Mouse (Mus musculus): ENCODE data around the gene Ak9. TPM values are rescaled to one million over a fixed set of nuclear protein-coding genes. Genes with fewer than 3 reads are reported as not detected.

The Ak9 gene
- total and polyA plus RNA-seq, 3 experiments, result not detected

DNA sequence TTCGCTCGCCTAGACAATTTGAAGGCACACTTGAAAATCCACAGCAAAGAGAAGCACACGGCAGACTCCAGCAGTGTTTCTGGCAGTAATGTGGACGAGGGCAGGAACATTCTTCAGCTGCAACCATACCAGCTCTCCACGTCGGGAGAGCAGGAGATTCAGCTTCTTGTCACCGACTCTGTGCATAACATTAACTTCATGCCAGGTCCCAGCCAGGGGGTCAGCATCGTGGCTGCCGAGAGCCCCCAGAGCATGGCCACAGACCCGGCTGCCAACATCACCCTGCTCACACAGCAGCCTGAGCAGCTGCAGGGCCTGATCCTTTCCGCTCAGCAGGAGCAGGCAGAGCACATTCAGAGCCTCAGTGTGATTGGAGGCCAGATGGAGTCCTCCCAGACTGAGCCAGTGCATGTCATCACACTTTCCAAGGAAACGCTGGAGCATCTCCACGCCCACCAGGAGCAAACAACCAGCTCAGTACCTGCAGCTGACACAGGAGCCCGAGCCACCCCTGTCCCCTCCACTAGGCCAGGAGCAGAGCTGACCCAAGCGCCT, 160.7 kb downstream of the Ak9 start:
- Histone ChIP-seq H3K9me3 (replicated peaks) (no peaks in the 10 kb centered on the region), H3K4me3 (ENCODE audit: low read depth, low read length) (no peak overlapping the region), H3K4me1 (ENCODE audit: insufficient read depth, low read depth, low read length) (peaks cover 3% of the 10 kb centered on the region; the same call in 1 of the 2 replicates), H3K27me3 (ENCODE audit: insufficient read depth, low read length) (no peaks in the 10 kb centered on the region), H3K36me3 (replicated peaks) (peaks cover 69% of the 10 kb centered on the region)
- TF ChIP-seq TAL1 (conservative IDR thresholded peaks at IDR 0.05; ENCODE audit: low read depth, low read length) (no peak), GATA1 (IDR thresholded peaks at IDR 0.05; ENCODE audit: borderline replicate concordance, low read length) (no peak), CTCF (IDR thresholded peaks at IDR 0.05; ENCODE audit: low read depth, low read length) (no peak), POLR2AphosphoS5 (IDR thresholded peaks at IDR 0.05; ENCODE audit: insufficient replicate concordance, low read depth, low read length) (no peak), GATA2 (IDR thresholded peaks at IDR 0.05; ENCODE audit: borderline replicate concordance, low read depth, low read length) (no peak)
- DNase-seq (ENCODE audit: low spot score), result no peak
- no peak for ATAC-seq (ENCODE audit: extremely low read depth, insufficient number of reproducible peaks, low FRiP score, poor library complexity, severe bottlenecking)

DNA sequence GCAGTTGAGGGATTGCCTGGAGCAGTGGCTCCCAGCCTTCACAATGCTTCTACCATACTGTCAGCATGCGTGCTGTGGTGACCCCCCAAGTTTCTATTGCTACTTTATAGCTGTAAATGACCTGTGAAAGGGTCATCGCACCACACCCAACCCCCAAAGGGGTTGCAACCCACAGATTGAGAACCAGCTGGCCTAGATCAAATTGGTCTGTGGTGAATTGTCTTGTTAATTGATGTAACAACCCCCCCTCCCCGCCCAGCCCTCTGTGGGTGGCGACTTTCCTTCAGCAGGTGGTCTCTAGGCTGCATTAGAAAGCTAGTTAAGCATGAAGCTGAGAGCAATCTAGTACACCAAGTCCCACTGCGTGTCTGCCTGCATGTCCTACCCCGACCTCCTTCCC, 163.5 kb downstream of the Ak9 start:
- DNase-seq (ENCODE audit: low spot score), result no peak
- TF ChIP-seq GATA1 (IDR thresholded peaks at IDR 0.05; ENCODE audit: borderline replicate concordance, low read length) (no peak), TAL1 (conservative IDR thresholded peaks at IDR 0.05; ENCODE audit: low read depth, low read length) (no peak), POLR2AphosphoS5 (IDR thresholded peaks at IDR 0.05; ENCODE audit: insufficient replicate concordance, low read depth, low read length) (no peak), GATA2 (IDR thresholded peaks at IDR 0.05; ENCODE audit: borderline replicate concordance, low read depth, low read length) (no peak), CTCF (IDR thresholded peaks at IDR 0.05; ENCODE audit: low read depth, low read length) (no peak)
- no peaks in the 10 kb centered on the region for H3K27me3 ChIP-seq (ENCODE audit: insufficient read depth, low read length)
- H3K36me3 ChIP-seq (replicated peaks), result peaks cover 40% of the 10 kb centered on the region
- ATAC-seq (ENCODE audit: extremely low read depth, insufficient number of reproducible peaks, low FRiP score, poor library complexity, severe bottlenecking), result no peak
- H3K4me1 ChIP-seq (ENCODE audit: insufficient read depth, low read depth, low read length), result peaks cover 12% of the 10 kb centered on the region
- H3K4me3 ChIP-seq (ENCODE audit: low read depth, low read length), result no peak overlapping the region
- H3K9me3 ChIP-seq (replicated peaks), result no peaks in the 10 kb centered on the region

DNA sequence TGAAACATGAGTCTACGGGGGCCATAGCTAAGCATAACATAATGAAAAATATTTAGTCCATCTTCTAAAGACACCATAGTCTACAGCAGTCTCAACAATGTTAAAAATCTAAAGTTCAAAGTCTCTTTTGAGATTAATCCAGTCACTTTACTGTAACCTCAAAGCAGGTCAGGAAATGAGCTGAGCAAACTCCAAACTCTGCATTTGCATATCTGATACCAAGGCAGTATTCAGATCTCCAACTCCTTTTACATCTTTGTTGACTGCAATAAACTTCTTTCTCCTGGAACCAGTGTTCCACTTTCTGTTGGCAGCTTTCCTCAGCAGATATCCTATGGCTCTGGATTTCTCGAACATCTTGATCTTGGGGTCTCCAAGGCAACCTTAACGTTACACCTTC, 166.9 kb downstream of the Ak9 start:
- ATAC-seq (ENCODE audit: extremely low read depth, insufficient number of reproducible peaks, low FRiP score, poor library complexity, severe bottlenecking), result no peak
- no peaks in the 10 kb centered on the region for H3K27me3 ChIP-seq (ENCODE audit: insufficient read depth, low read length)
- no peak for DNase-seq (ENCODE audit: low spot score)
- peaks cover 42% of the 10 kb centered on the region for H3K4me1 ChIP-seq (ENCODE audit: insufficient read depth, low read depth, low read length)
- no peaks in the 10 kb centered on the region for H3K9me3 ChIP-seq (replicated peaks)
- no peak for TF ChIP-seq CTCF (IDR thresholded peaks at IDR 0.05; ENCODE audit: low read depth, low read length)
- TF ChIP-seq POLR2AphosphoS5 (IDR thresholded peaks at IDR 0.05; ENCODE audit: insufficient replicate concordance, low read depth, low read length), result no peak
- TF ChIP-seq GATA2 (IDR thresholded peaks at IDR 0.05; ENCODE audit: borderline replicate concordance, low read depth, low read length), result no peak
- no peak for TF ChIP-seq GATA1 (IDR thresholded peaks at IDR 0.05; ENCODE audit: borderline replicate concordance, low read length)
- no peak for TF ChIP-seq TAL1 (conservative IDR thresholded peaks at IDR 0.05; ENCODE audit: low read depth, low read length)
- H3K4me3 ChIP-seq (ENCODE audit: low read depth, low read length), result no peak overlapping the region
- peaks cover 15% of the 10 kb centered on the region for H3K36me3 ChIP-seq (replicated peaks)

DNA sequence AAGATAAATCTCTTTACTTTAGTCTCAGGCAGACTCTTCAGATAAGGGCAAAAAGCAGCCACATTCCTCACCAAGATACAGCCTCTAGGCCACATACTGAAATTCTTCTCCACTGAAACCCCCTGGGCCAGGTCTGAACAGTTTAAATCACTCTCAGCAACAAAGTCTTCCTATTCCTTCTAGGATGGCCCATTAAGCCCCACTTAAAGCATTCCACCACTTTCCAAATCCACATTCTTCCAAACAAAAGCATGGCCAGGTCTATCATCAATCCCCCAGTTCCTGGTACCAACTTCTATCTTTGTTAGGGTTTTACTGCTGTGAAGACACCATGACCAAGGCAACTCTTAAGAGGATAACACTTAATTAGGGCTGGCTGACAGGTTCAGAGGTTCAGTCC, 168.8 kb downstream of the Ak9 start:
- Histone ChIP-seq H3K4me1 (ENCODE audit: insufficient read depth, low read depth, low read length) (peaks cover 61% of the 10 kb centered on the region), H3K36me3 (replicated peaks) (peaks cover 4% of the 10 kb centered on the region), H3K9me3 (replicated peaks) (no peaks in the 10 kb centered on the region), H3K27me3 (ENCODE audit: insufficient read depth, low read length) (no peaks in the 10 kb centered on the region), H3K4me3 (ENCODE audit: low read depth, low read length) (no peak overlapping the region)
- no peak for ATAC-seq (ENCODE audit: extremely low read depth, insufficient number of reproducible peaks, low FRiP score, poor library complexity, severe bottlenecking)
- TF ChIP-seq POLR2AphosphoS5 (IDR thresholded peaks at IDR 0.05; ENCODE audit: insufficient replicate concordance, low read depth, low read length) (no peak), CTCF (IDR thresholded peaks at IDR 0.05; ENCODE audit: low read depth, low read length) (no peak), GATA1 (IDR thresholded peaks at IDR 0.05; ENCODE audit: borderline replicate concordance, low read length) (no peak), GATA2 (IDR thresholded peaks at IDR 0.05; ENCODE audit: borderline replicate concordance, low read depth, low read length) (no peak), TAL1 (conservative IDR thresholded peaks at IDR 0.05; ENCODE audit: low read depth, low read length) (no peak)
- no peak for DNase-seq (ENCODE audit: low spot score)

DNA sequence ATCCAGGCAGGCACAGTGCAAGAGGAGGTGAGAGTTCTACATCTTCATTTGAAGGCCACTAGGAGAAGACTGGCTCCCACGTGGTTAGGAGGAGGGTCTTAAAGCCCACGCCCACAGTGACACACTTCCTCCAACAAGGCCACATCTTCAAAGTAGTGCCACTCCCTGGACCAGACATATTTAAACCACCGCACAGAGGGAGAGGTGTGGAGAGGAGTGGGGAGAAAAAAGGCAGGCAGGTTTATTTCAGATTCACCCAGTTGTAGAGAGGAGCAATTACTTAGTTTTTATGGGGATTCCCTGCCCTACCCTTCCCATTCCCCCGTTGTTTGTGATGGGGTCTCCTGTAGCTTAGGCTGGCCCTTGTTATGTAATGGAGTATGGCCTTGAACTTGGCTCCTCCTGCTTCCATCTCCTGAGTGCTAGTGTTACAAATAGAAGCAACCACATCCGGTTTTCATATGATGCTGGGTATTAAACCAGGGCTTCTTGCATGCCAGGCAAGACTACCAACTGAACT, 169.2 kb downstream of the Ak9 start:
- Histone ChIP-seq H3K4me1 (ENCODE audit: insufficient read depth, low read depth, low read length) (peaks cover 66% of the 10 kb centered on the region), H3K27me3 (ENCODE audit: insufficient read depth, low read length) (no peaks in the 10 kb centered on the region), H3K36me3 (replicated peaks) (peaks cover 7% of the 10 kb centered on the region), H3K9me3 (replicated peaks) (no peaks in the 10 kb centered on the region), H3K4me3 (ENCODE audit: low read depth, low read length) (peak overlapping the region; percentile 18; the same call in 1 of the 2 replicates)
- ATAC-seq (ENCODE audit: extremely low read depth, insufficient number of reproducible peaks, low FRiP score, poor library complexity, severe bottlenecking) (no peak), DNase-seq (ENCODE audit: low spot score) (no peak)
- TF ChIP-seq GATA2 (IDR thresholded peaks at IDR 0.05; ENCODE audit: borderline replicate concordance, low read depth, low read length), result no peak

DNA sequence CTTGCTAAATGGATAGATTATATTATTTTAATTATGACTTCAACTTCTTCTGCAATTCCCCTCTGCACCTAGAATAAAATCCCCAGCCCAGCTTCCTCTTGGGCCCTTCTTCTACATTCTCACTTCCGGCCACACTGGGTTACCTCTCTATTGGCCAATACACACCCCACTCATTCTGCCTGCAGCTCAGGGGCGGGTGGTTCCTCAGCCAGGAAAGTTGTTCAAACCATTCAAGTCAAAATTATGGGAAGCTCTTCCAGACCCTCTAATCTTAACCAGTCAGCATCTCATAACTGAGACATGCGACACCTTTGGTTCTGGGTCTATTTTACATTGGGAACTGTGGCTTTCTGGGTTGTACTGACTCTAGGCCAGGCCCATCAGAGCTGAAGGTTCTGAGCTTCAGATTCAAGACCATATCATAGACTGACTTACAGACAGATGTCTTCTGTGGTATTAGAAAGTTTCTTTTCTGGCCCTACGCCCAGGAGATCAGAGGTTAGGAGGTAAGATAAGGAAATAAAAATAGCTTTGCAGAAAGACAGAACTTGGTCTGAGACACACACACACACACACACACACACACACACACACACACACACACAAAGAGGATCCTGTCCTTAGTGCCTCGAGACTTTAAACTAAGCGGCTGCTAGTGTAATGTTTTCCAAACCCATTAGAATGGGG, 170.1 kb downstream of the Ak9 start:
- no peak for TF ChIP-seq GATA1 (IDR thresholded peaks at IDR 0.05; ENCODE audit: borderline replicate concordance, low read length)
- no peaks in the 10 kb centered on the region for H3K27me3 ChIP-seq (ENCODE audit: insufficient read depth, low read length)
- H3K9me3 ChIP-seq (replicated peaks), result no peaks in the 10 kb centered on the region
- H3K4me1 ChIP-seq (ENCODE audit: insufficient read depth, low read depth, low read length), result peaks cover 74% of the 10 kb centered on the region
- peaks cover 13% of the 10 kb centered on the region for H3K36me3 ChIP-seq (replicated peaks)
- H3K4me3 ChIP-seq (ENCODE audit: low read depth, low read length), result no peak overlapping the region
- DNase-seq (ENCODE audit: low spot score) (peak; percentile 70), ATAC-seq (ENCODE audit: extremely low read depth, insufficient number of reproducible peaks, low FRiP score, poor library complexity, severe bottlenecking) (peak; percentile 29; the same call in 1 of the 2 replicates)

All from G1E (cell line).